Mouse (Mus musculus): Measurements from ENCODE around the gene Mrpl37. TPM values are rescaled to one million over a fixed set of nuclear protein-coding genes. Genes with fewer than 3 reads are reported as not detected.

Mrpl37 gene
- polyA plus RNA-seq, 1 experiment from 2014 or later: 89.8 TPM

GRCm38 (mm10) chr4:107063214-107063613, 3.5 kb downstream of the Mrpl37 start:
- Histone ChIP-seq H3K4me3 (replicated peaks) (no peak overlapping the region), H3K4me1 (peaks cover 8% of the 10 kb centered on the region; the same call in 1 of the 2 replicates), H3K9me3 (no peaks in the 10 kb centered on the region), H3K4me2 (no peak overlapping the region), H3K36me3 (peaks cover 39% of the 10 kb centered on the region), H3K9ac (no peak overlapping the region), H3K27ac (no peak overlapping the region), H3K27me3 (replicated peaks) (no peaks in the 10 kb centered on the region)
- ATAC-seq (ENCODE audit: insufficient read depth, low FRiP score, low read depth): no peak
- 90% methylated on average over 3 of the region's 3 CpGs for WGBS

GRCm38 (mm10) chr4:107061560-107061959, 5.1 kb downstream of the Mrpl37 start:
- no peak overlapping the region for H3K4me3 ChIP-seq (replicated peaks)
- 92% methylated on average over 4 of the region's 4 CpGs for WGBS
- no peak for ATAC-seq (ENCODE audit: insufficient read depth, low FRiP score, low read depth)
- H3K36me3 ChIP-seq: peaks cover 46% of the 10 kb centered on the region
- H3K4me2 ChIP-seq: no peak overlapping the region
- H3K9me3 ChIP-seq: no peaks in the 10 kb centered on the region
- H3K27ac ChIP-seq: no peak overlapping the region
- H3K9ac ChIP-seq: no peak overlapping the region
- peaks cover 8% of the 10 kb centered on the region; the same call in 1 of the 2 replicates for H3K4me1 ChIP-seq
- H3K27me3 ChIP-seq (replicated peaks): no peaks in the 10 kb centered on the region

- no peak overlapping the region for H3K27ac ChIP-seq
- H3K36me3 ChIP-seq: peaks cover 47% of the 10 kb centered on the region
- H3K4me3 ChIP-seq (replicated peaks): no peak overlapping the region
- H3K4me1 ChIP-seq: no peaks in the 10 kb centered on the region
- H3K9me3 ChIP-seq: no peaks in the 10 kb centered on the region
- 79% methylated on average over 6 of the region's 6 CpGs for WGBS
- no peak for ATAC-seq (ENCODE audit: insufficient read depth, low FRiP score, low read depth)
- H3K4me2 ChIP-seq: no peak overlapping the region
- H3K27me3 ChIP-seq (replicated peaks): no peaks in the 10 kb centered on the region
- H3K9ac ChIP-seq: no peak overlapping the region
These were observed 7.9 kb downstream of the Mrpl37 start for GRCm38 (mm10) chr4:107058781-107059180.

- 85% methylated on average over 5 of the region's 5 CpGs for WGBS
- ATAC-seq (ENCODE audit: insufficient read depth, low FRiP score, low read depth): no peak
These were observed 8.3 kb downstream of the Mrpl37 start for GRCm38 (mm10) chr4:107058346-107058745.

GRCm38 (mm10) chr4:107056088-107056487, 10.6 kb downstream of the Mrpl37 start:
- 87% methylated on average over 3 of the region's 3 CpGs for WGBS
- H3K27ac ChIP-seq: no peak overlapping the region
- no peaks in the 10 kb centered on the region for H3K27me3 ChIP-seq (replicated peaks)
- ATAC-seq (ENCODE audit: insufficient read depth, low FRiP score, low read depth): no peak
- H3K4me2 ChIP-seq: no peak overlapping the region
- H3K36me3 ChIP-seq: peaks cover 27% of the 10 kb centered on the region
- no peak overlapping the region for H3K9ac ChIP-seq
- no peaks in the 10 kb centered on the region for H3K9me3 ChIP-seq
- no peaks in the 10 kb centered on the region for H3K4me1 ChIP-seq
- no peak overlapping the region for H3K4me3 ChIP-seq (replicated peaks)

More at GRCm38 (mm10) chr4:107058346-107058745, 8.3 kb downstream of the Mrpl37 start:
- no peaks in the 10 kb centered on the region for H3K4me1 ChIP-seq
- H3K36me3 ChIP-seq: peaks cover 43% of the 10 kb centered on the region
- H3K27me3 ChIP-seq (replicated peaks): no peaks in the 10 kb centered on the region
- no peak overlapping the region for H3K4me3 ChIP-seq (replicated peaks)
- no peak overlapping the region for H3K27ac ChIP-seq
- no peaks in the 10 kb centered on the region for H3K9me3 ChIP-seq
- no peak overlapping the region for H3K9ac ChIP-seq
- H3K4me2 ChIP-seq: no peak overlapping the region

- no peak for ATAC-seq (ENCODE audit: insufficient read depth, low FRiP score, low read depth)
- Histone ChIP-seq H3K9ac (no peak overlapping the region), H3K4me1 (no peaks in the 10 kb centered on the region), H3K4me2 (no peak overlapping the region), H3K27me3 (replicated peaks) (no peaks in the 10 kb centered on the region), H3K36me3 (peaks cover 11% of the 10 kb centered on the region; the same call in 1 of the 2 replicates), H3K4me3 (replicated peaks) (no peak overlapping the region), H3K27ac (no peak overlapping the region), H3K9me3 (no peaks in the 10 kb centered on the region)
- WGBS: 53% methylated on average over 5 of the region's 5 CpGs
These were observed 13.6 kb downstream of the Mrpl37 start for GRCm38 (mm10) chr4:107052962-107053553.

GRCm38 (mm10) chr4:107051889-107052288, 14.8 kb downstream of the Mrpl37 start:
- no peaks in the 10 kb centered on the region for H3K27me3 ChIP-seq (replicated peaks)
- ATAC-seq (ENCODE audit: insufficient read depth, low FRiP score, low read depth): no peak
- no peak overlapping the region for H3K9ac ChIP-seq
- no peaks in the 10 kb centered on the region for H3K9me3 ChIP-seq
- H3K4me1 ChIP-seq: no peaks in the 10 kb centered on the region
- H3K36me3 ChIP-seq: peaks cover 6% of the 10 kb centered on the region; the same call in 1 of the 2 replicates
- H3K4me2 ChIP-seq: no peak overlapping the region
- 62% methylated on average over 4 of the region's 4 CpGs for WGBS
- no peak overlapping the region for H3K4me3 ChIP-seq (replicated peaks)
- no peak overlapping the region for H3K27ac ChIP-seq

GRCm38 (mm10) chr4:107048568-107049162, 18.0 kb downstream of the Mrpl37 start:
- no peaks in the 10 kb centered on the region for H3K9me3 ChIP-seq
- H3K4me3 ChIP-seq (replicated peaks): no peak overlapping the region
- H3K27ac ChIP-seq: no peak overlapping the region
- no peak overlapping the region for H3K9ac ChIP-seq
- 85% methylated on average over 11 of the region's 11 CpGs for WGBS
- ATAC-seq (ENCODE audit: insufficient read depth, low FRiP score, low read depth): no peak
- H3K4me2 ChIP-seq: no peak overlapping the region
- no peaks in the 10 kb centered on the region for H3K27me3 ChIP-seq (replicated peaks)
- no peaks in the 10 kb centered on the region for H3K4me1 ChIP-seq
- H3K36me3 ChIP-seq: peaks cover 13% of the 10 kb centered on the region; the same call in 1 of the 2 replicates

- Histone ChIP-seq H3K27me3 (replicated peaks) (no peaks in the 10 kb centered on the region), H3K36me3 (peaks cover 13% of the 10 kb centered on the region; the same call in 1 of the 2 replicates)
- no peak for ATAC-seq (ENCODE audit: insufficient read depth, low FRiP score, low read depth)
These were observed 18.9 kb downstream of the Mrpl37 start for GRCm38 (mm10) chr4:107047806-107048205.

GRCm38 (mm10) chr4:107045188-107045587, 21.5 kb downstream of the Mrpl37 start:
- no peaks in the 10 kb centered on the region for H3K27me3 ChIP-seq (replicated peaks)
- H3K4me2 ChIP-seq: no peak overlapping the region
- 96% methylated on average over 13 of the region's 13 CpGs for WGBS
- H3K9ac ChIP-seq: no peak overlapping the region
- H3K9me3 ChIP-seq: no peaks in the 10 kb centered on the region
- H3K4me3 ChIP-seq (replicated peaks): no peak overlapping the region
- no peak overlapping the region for H3K27ac ChIP-seq
- H3K36me3 ChIP-seq: peaks cover 29% of the 10 kb centered on the region
- H3K4me1 ChIP-seq: no peaks in the 10 kb centered on the region
- no peak for ATAC-seq (ENCODE audit: insufficient read depth, low FRiP score, low read depth)

More at GRCm38 (mm10) chr4:107047806-107048205, 18.9 kb downstream of the Mrpl37 start:
- Histone ChIP-seq H3K9me3 (no peaks in the 10 kb centered on the region), H3K4me1 (no peaks in the 10 kb centered on the region), H3K27ac (no peak overlapping the region), H3K4me2 (no peak overlapping the region), H3K9ac (no peak overlapping the region), H3K4me3 (replicated peaks) (no peak overlapping the region)
- WGBS: 88% methylated on average over 5 of the region's 5 CpGs

GRCm38 (mm10) chr4:107042304-107042703, 24.4 kb downstream of the Mrpl37 start:
- Histone ChIP-seq H3K9ac (no peak overlapping the region), H3K27ac (no peak overlapping the region), H3K4me3 (replicated peaks) (no peak overlapping the region), H3K4me2 (no peak overlapping the region), H3K9me3 (no peaks in the 10 kb centered on the region), H3K4me1 (no peaks in the 10 kb centered on the region), H3K36me3 (peaks cover 40% of the 10 kb centered on the region), H3K27me3 (replicated peaks) (no peaks in the 10 kb centered on the region)
- WGBS: 84% methylated on average over 6 of the region's 6 CpGs
- ATAC-seq (ENCODE audit: insufficient read depth, low FRiP score, low read depth): no peak

GRCm38 (mm10) chr4:107039270-107039669, 27.4 kb downstream of the Mrpl37 start:
- peaks cover 51% of the 10 kb centered on the region for H3K36me3 ChIP-seq
- WGBS: 80% methylated on average over 8 of the region's 8 CpGs

More at GRCm38 (mm10) chr4:107039270-107039669, 27.4 kb downstream of the Mrpl37 start:
- no peaks in the 10 kb centered on the region for H3K4me1 ChIP-seq
- H3K9me3 ChIP-seq: no peaks in the 10 kb centered on the region
- ATAC-seq (ENCODE audit: insufficient read depth, low FRiP score, low read depth): no peak
- no peaks in the 10 kb centered on the region for H3K27me3 ChIP-seq (replicated peaks)
- H3K9ac ChIP-seq: no peak overlapping the region
- H3K27ac ChIP-seq: no peak overlapping the region
- no peak overlapping the region for H3K4me3 ChIP-seq (replicated peaks)
- no peak overlapping the region for H3K4me2 ChIP-seq

Data from stomach, embryonic 15.5 days (tissue).